Comparison of ENCODE assay signal across 16 mouse cellular contexts in the genomic region with DNA sequence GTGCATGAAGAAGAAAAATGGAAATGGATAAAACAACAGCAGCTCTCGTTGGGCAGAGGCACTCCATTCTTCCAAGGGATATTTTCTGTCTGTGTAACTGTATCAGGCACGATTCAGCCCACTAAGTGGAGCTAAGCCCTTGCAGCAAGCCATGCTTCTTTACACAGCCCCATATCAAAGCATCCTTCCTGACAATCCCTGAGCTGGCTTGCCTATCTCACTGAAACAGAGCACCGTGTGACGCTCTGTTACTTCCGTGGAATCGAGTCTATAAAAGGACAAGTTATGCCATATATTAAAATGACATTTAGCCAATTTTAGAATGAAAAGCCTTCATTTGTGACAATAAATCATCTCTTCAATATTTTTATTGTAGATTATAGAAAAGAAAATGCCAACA.
"Had no signal": no experiment of that assay in that cellular context is flagged by ENCODE, and none has a peak within 500 bp of the region (broad histone marks: within the 10 kb centered on the region; RNA-seq: fewer than 3 reads in every experiment).

No protein-coding gene starts in this region.

- H3K4me2 ChIP-seq: lung, embryonic 14.5 days; midbrain, embryonic 12.5 days; midbrain, embryonic 15.5 days; neural tube, embryonic 13.5 days; neural tube, embryonic 15.5 days; stomach, embryonic 15.5 days had no signal

- H3K9me3 ChIP-seq: midbrain, embryonic 10.5 days; midbrain, embryonic 12.5 days; midbrain, embryonic 15.5 days; neural tube, embryonic 13.5 days; neural tube, embryonic 15.5 days; stomach, embryonic 15.5 days had no signal

- H3K4me1 ChIP-seq: midbrain, embryonic 10.5 days; midbrain, embryonic 12.5 days; midbrain, embryonic 15.5 days; neural tube, embryonic 13.5 days; neural tube, embryonic 15.5 days; stomach, embryonic 15.5 days had no signal

- H3K27me3 ChIP-seq: midbrain, embryonic 12.5 days; midbrain, embryonic 15.5 days; neural tube, embryonic 13.5 days; neural tube, embryonic 15.5 days; stomach, embryonic 15.5 days had no signal

- H3K9ac ChIP-seq: lung, embryonic 14.5 days; midbrain, embryonic 12.5 days; midbrain, embryonic 15.5 days; neural tube, embryonic 13.5 days; neural tube, embryonic 15.5 days; stomach, embryonic 15.5 days had no signal

- H3K4me3 ChIP-seq: midbrain, embryonic 10.5 days; midbrain, embryonic 12.5 days; midbrain, embryonic 15.5 days; myocyte; neural tube, embryonic 13.5 days; neural tube, embryonic 15.5 days; stomach, embryonic 15.5 days had no signal

- ATAC-seq: midbrain, embryonic 15.5 days had no signal

- H3K36me3 ChIP-seq: midbrain, embryonic 10.5 days; midbrain, embryonic 12.5 days; midbrain, embryonic 15.5 days; neural tube, embryonic 13.5 days; neural tube, embryonic 15.5 days; stomach, embryonic 15.5 days had no signal

- DNase-seq: lung, adult 18-20 months; lung, embryonic 14.5 days; lung, postnatal 10 days; lung, postnatal 4 days; right cerebral cortex, postnatal 14 days; thymus, adult 2 months; thymus, postnatal 25 days; thymus, postnatal 4 days had no signal

- H3K27ac ChIP-seq: midbrain, embryonic 10.5 days; midbrain, embryonic 12.5 days; midbrain, embryonic 15.5 days; neural tube, embryonic 13.5 days; neural tube, embryonic 15.5 days; stomach, embryonic 15.5 days; stomach, postnatal 0 days had no signal
